Mouse (Mus musculus): Measurements from ENCODE around the gene Clec1a. TPM values are rescaled to one million over a fixed set of nuclear protein-coding genes. Genes with fewer than 3 reads are reported as not detected.

The Clec1a gene
- polyA plus RNA-seq, 1 experiment from 2014 or later = 1.2 TPM

- WGBS = 78% methylated on average over 6 of the region's 6 CpGs
- no peak for DNase-seq (ENCODE audit: low spot score, missing footprints)
These were observed 2.1 kb downstream of the Clec1a start for GRCm38 (mm10) chr6:129449743-129450142.

GRCm38 (mm10) chr6:129438033-129438432, 13.8 kb downstream of the Clec1a start:
- ATAC-seq (ENCODE audit: low FRiP score) (no peak), DNase-seq (ENCODE audit: low spot score, missing footprints) (no peak)
- H3K9me3 ChIP-seq (ENCODE audit: control insufficient read depth, low read length) = no peaks in the 10 kb centered on the region
- H3K4me2 ChIP-seq = no peak overlapping the region
- H3K4me1 ChIP-seq (ENCODE audit: control insufficient read depth, insufficient read depth, low read length) = no peaks in the 10 kb centered on the region
- no peak overlapping the region for H3K27ac ChIP-seq (ENCODE audit: low read depth, low read length)
- no peaks in the 10 kb centered on the region for H3K27me3 ChIP-seq (ENCODE audit: control insufficient read depth, insufficient read depth, low read length)
- no peak overlapping the region for H3K4me3 ChIP-seq (ENCODE audit: low read depth, low read length)
- H3K9ac ChIP-seq (ENCODE audit: low read length) = no peak overlapping the region
- no peaks in the 10 kb centered on the region for H3K36me3 ChIP-seq (ENCODE audit: control insufficient read depth, insufficient read depth, low read length)
- WGBS = 91% methylated on average over 2 of the region's 2 CpGs

More at GRCm38 (mm10) chr6:129449743-129450142, 2.1 kb downstream of the Clec1a start:
- Histone ChIP-seq H3K9me3 (ENCODE audit: control insufficient read depth, low read length) (no peaks in the 10 kb centered on the region), H3K9ac (ENCODE audit: low read length) (no peak overlapping the region), H3K27ac (ENCODE audit: low read depth, low read length) (no peak overlapping the region), H3K27me3 (ENCODE audit: control insufficient read depth, insufficient read depth, low read length) (no peaks in the 10 kb centered on the region), H3K4me1 (ENCODE audit: control insufficient read depth, insufficient read depth, low read length) (no peaks in the 10 kb centered on the region), H3K36me3 (ENCODE audit: control insufficient read depth, insufficient read depth, low read length) (no peaks in the 10 kb centered on the region), H3K4me2 (no peak overlapping the region), H3K4me3 (ENCODE audit: low read depth, low read length) (no peak overlapping the region)
- no peak for ATAC-seq (ENCODE audit: low FRiP score)

GRCm38 (mm10) chr6:129436025-129436424, 15.8 kb downstream of the Clec1a start:
- ATAC-seq (ENCODE audit: low FRiP score) = no peak
- H3K9ac ChIP-seq (ENCODE audit: low read length) = no peak overlapping the region
- H3K27ac ChIP-seq (ENCODE audit: low read depth, low read length) = no peak overlapping the region
- no peak for DNase-seq (ENCODE audit: low spot score, missing footprints)
- H3K4me1 ChIP-seq (ENCODE audit: control insufficient read depth, insufficient read depth, low read length) = no peaks in the 10 kb centered on the region
- H3K36me3 ChIP-seq (ENCODE audit: control insufficient read depth, insufficient read depth, low read length) = no peaks in the 10 kb centered on the region
- H3K9me3 ChIP-seq (ENCODE audit: control insufficient read depth, low read length) = no peaks in the 10 kb centered on the region
- H3K27me3 ChIP-seq (ENCODE audit: control insufficient read depth, insufficient read depth, low read length) = no peaks in the 10 kb centered on the region
- no peak overlapping the region for H3K4me2 ChIP-seq
- no peak overlapping the region for H3K4me3 ChIP-seq (ENCODE audit: low read depth, low read length)
- 88% methylated on average over 3 of the region's 3 CpGs for WGBS

- DNase-seq (ENCODE audit: low spot score, missing footprints) (no peak), ATAC-seq (ENCODE audit: low FRiP score) (no peak)
- no peaks in the 10 kb centered on the region for H3K4me1 ChIP-seq (ENCODE audit: control insufficient read depth, insufficient read depth, low read length)
- no peaks in the 10 kb centered on the region for H3K9me3 ChIP-seq (ENCODE audit: control insufficient read depth, low read length)
- H3K36me3 ChIP-seq (ENCODE audit: control insufficient read depth, insufficient read depth, low read length) = no peaks in the 10 kb centered on the region
- no peaks in the 10 kb centered on the region for H3K27me3 ChIP-seq (ENCODE audit: control insufficient read depth, insufficient read depth, low read length)
- 54% methylated on average over 5 of the region's 5 CpGs for WGBS
- no peak overlapping the region for H3K9ac ChIP-seq (ENCODE audit: low read length)
- no peak overlapping the region for H3K27ac ChIP-seq (ENCODE audit: low read depth, low read length)
- no peak overlapping the region for H3K4me2 ChIP-seq
- H3K4me3 ChIP-seq (ENCODE audit: low read depth, low read length) = no peak overlapping the region
These were observed 17.6 kb downstream of the Clec1a start for GRCm38 (mm10) chr6:129434239-129434638.

- H3K4me1 ChIP-seq (ENCODE audit: control insufficient read depth, insufficient read depth, low read length) = no peaks in the 10 kb centered on the region
- H3K9me3 ChIP-seq (ENCODE audit: control insufficient read depth, low read length) = no peaks in the 10 kb centered on the region
- H3K27ac ChIP-seq (ENCODE audit: low read depth, low read length) = no peak overlapping the region
- no peak for ATAC-seq (ENCODE audit: low FRiP score)
- H3K4me2 ChIP-seq = no peak overlapping the region
- no peaks in the 10 kb centered on the region for H3K27me3 ChIP-seq (ENCODE audit: control insufficient read depth, insufficient read depth, low read length)
- 88% methylated on average over 4 of the region's 4 CpGs for WGBS
- H3K36me3 ChIP-seq (ENCODE audit: control insufficient read depth, insufficient read depth, low read length) = no peaks in the 10 kb centered on the region
- H3K4me3 ChIP-seq (ENCODE audit: low read depth, low read length) = no peak overlapping the region
- no peak for DNase-seq (ENCODE audit: low spot score, missing footprints)
- no peak overlapping the region for H3K9ac ChIP-seq (ENCODE audit: low read length)
These were observed 24.5 kb downstream of the Clec1a start for GRCm38 (mm10) chr6:129427281-129427680.

- Histone ChIP-seq H3K9me3 (ENCODE audit: control insufficient read depth, low read length) (no peaks in the 10 kb centered on the region), H3K9ac (ENCODE audit: low read length) (no peak overlapping the region), H3K4me3 (ENCODE audit: low read depth, low read length) (no peak overlapping the region), H3K4me1 (ENCODE audit: control insufficient read depth, insufficient read depth, low read length) (no peaks in the 10 kb centered on the region), H3K4me2 (no peak overlapping the region), H3K27me3 (ENCODE audit: control insufficient read depth, insufficient read depth, low read length) (no peaks in the 10 kb centered on the region), H3K27ac (ENCODE audit: low read depth, low read length) (no peak overlapping the region), H3K36me3 (ENCODE audit: control insufficient read depth, insufficient read depth, low read length) (no peaks in the 10 kb centered on the region)
- DNase-seq (ENCODE audit: low spot score, missing footprints) = no peak
- no peak for ATAC-seq (ENCODE audit: low FRiP score)
- 47% methylated on average over 5 of the region's 5 CpGs for WGBS
These were observed 26.0 kb downstream of the Clec1a start for GRCm38 (mm10) chr6:129425812-129426211.

GRCm38 (mm10) chr6:129425217-129425616, 26.6 kb downstream of the Clec1a start:
- Histone ChIP-seq H3K9me3 (ENCODE audit: control insufficient read depth, low read length) (no peaks in the 10 kb centered on the region), H3K4me2 (no peak overlapping the region), H3K4me3 (ENCODE audit: low read depth, low read length) (no peak overlapping the region), H3K27ac (ENCODE audit: low read depth, low read length) (no peak overlapping the region), H3K27me3 (ENCODE audit: control insufficient read depth, insufficient read depth, low read length) (no peaks in the 10 kb centered on the region), H3K4me1 (ENCODE audit: control insufficient read depth, insufficient read depth, low read length) (no peaks in the 10 kb centered on the region), H3K9ac (ENCODE audit: low read length) (no peak overlapping the region), H3K36me3 (ENCODE audit: control insufficient read depth, insufficient read depth, low read length) (no peaks in the 10 kb centered on the region)
- DNase-seq (ENCODE audit: low spot score, missing footprints) = no peak
- WGBS = 80% methylated on average over 5 of the region's 5 CpGs
- ATAC-seq (ENCODE audit: low FRiP score) = no peak

GRCm38 (mm10) chr6:129423734-129424072, 28.1 kb downstream of the Clec1a start:
- no peaks in the 10 kb centered on the region for H3K9me3 ChIP-seq (ENCODE audit: control insufficient read depth, low read length)
- H3K4me2 ChIP-seq = no peak overlapping the region
- no peak overlapping the region for H3K27ac ChIP-seq (ENCODE audit: low read depth, low read length)
- no peaks in the 10 kb centered on the region for H3K36me3 ChIP-seq (ENCODE audit: control insufficient read depth, insufficient read depth, low read length)
- H3K27me3 ChIP-seq (ENCODE audit: control insufficient read depth, insufficient read depth, low read length) = no peaks in the 10 kb centered on the region
- WGBS = 6% methylated on average over 1 of the region's 1 CpGs
- no peaks in the 10 kb centered on the region for H3K4me1 ChIP-seq (ENCODE audit: control insufficient read depth, insufficient read depth, low read length)
- H3K4me3 ChIP-seq (ENCODE audit: low read depth, low read length) = no peak overlapping the region
- DNase-seq (ENCODE audit: low spot score, missing footprints) = peak; percentile 98
- ATAC-seq (ENCODE audit: low FRiP score) = peak; percentile 85
- no peak overlapping the region for H3K9ac ChIP-seq (ENCODE audit: low read length)

- no peaks in the 10 kb centered on the region for H3K36me3 ChIP-seq (ENCODE audit: control insufficient read depth, insufficient read depth, low read length)
- peak; percentile 23; the same call in 1 of the 2 replicates for ATAC-seq (ENCODE audit: low FRiP score)
- H3K27ac ChIP-seq (ENCODE audit: low read depth, low read length) = no peak overlapping the region
- 62% methylated on average over 4 of the region's 4 CpGs for WGBS
- H3K4me3 ChIP-seq (ENCODE audit: low read depth, low read length) = no peak overlapping the region
- H3K4me2 ChIP-seq = no peak overlapping the region
- H3K27me3 ChIP-seq (ENCODE audit: control insufficient read depth, insufficient read depth, low read length) = no peaks in the 10 kb centered on the region
- H3K9ac ChIP-seq (ENCODE audit: low read length) = no peak overlapping the region
- no peaks in the 10 kb centered on the region for H3K9me3 ChIP-seq (ENCODE audit: control insufficient read depth, low read length)
- H3K4me1 ChIP-seq (ENCODE audit: control insufficient read depth, insufficient read depth, low read length) = no peaks in the 10 kb centered on the region
- DNase-seq (ENCODE audit: low spot score, missing footprints) = no peak
These were observed 28.6 kb downstream of the Clec1a start for GRCm38 (mm10) chr6:129423040-129423733.

Data from midbrain, embryonic 11.5 days (tissue).